ENCODE assay signal across 15 mouse cellular contexts in genomic region chr1:37097382-37098093, GRCm38 (mm10).
DNase-seq lines count a peak whose midpoint lies in the region; ATAC-seq lines count a peak whose summit lies in the region.
"Had no signal": no experiment of that assay in that cellular context is flagged by ENCODE, and none has a peak within 500 bp of the region (broad histone marks: within the 10 kb centered on the region; RNA-seq: fewer than 3 reads in every experiment).

No protein-coding gene starts in this region.

- no peak overlapping the region for H3K4me3 ChIP-seq in neural tube, embryonic 12.5 days
- H3K4me3 ChIP-seq in forebrain, embryonic 16.5 days (replicated peaks; ENCODE audit: low read length) = no peak overlapping the region
- H3K4me3 ChIP-seq in limb, embryonic 11.5 days (ENCODE audit: low read depth, low read length) = no peak overlapping the region
- H3K4me3 ChIP-seq in stomach, embryonic 16.5 days (replicated peaks; ENCODE audit: low read length) = no peak overlapping the region

- no peaks in the 10 kb centered on the region for H3K27me3 ChIP-seq in neural tube, embryonic 12.5 days (replicated peaks)
- no peaks in the 10 kb centered on the region for H3K27me3 ChIP-seq in forebrain, embryonic 16.5 days (replicated peaks; ENCODE audit: control insufficient read depth, insufficient read depth, low read length)
- no peaks in the 10 kb centered on the region for H3K27me3 ChIP-seq in limb, embryonic 11.5 days (ENCODE audit: control insufficient read depth, insufficient read depth, low read length)
- no peaks in the 10 kb centered on the region for H3K27me3 ChIP-seq in stomach, embryonic 16.5 days (ENCODE audit: control insufficient read depth, insufficient read depth, low read length)
- H3K27me3 ChIP-seq: CH12.LX had no signal

- no peak overlapping the region for H3K9ac ChIP-seq in neural tube, embryonic 12.5 days
- H3K9ac ChIP-seq in forebrain, embryonic 16.5 days (replicated peaks; ENCODE audit: low read depth, low read length) = no peak overlapping the region; the same call in 1 of the 2 replicates
- no peak overlapping the region; the same call in 1 of the 2 replicates for H3K9ac ChIP-seq in limb, embryonic 11.5 days (ENCODE audit: low read length)
- no peak overlapping the region for H3K9ac ChIP-seq in stomach, embryonic 16.5 days (ENCODE audit: low read length)

- DNase-seq in neural tube, embryonic 10.5 days (ENCODE audit: extremely low spot score, low spot score) = no peak
- DNase-seq in limb, embryonic 11.5 days (ENCODE audit: low spot score) = peak; percentile 44
- DNase-seq in embryo, embryonic 10 days (ENCODE audit: low spot score) = no peak
- DNase-seq in kidney, adult 9 months = no peak
- no peak for DNase-seq in heart, adult 8-10 months (ENCODE audit: low spot score)
- DNase-seq: cerebellum, adult 8-10 months; heart, postnatal 10 days; lung, adult 2 months; right cerebral cortex, postnatal 14 days; thymus, postnatal 14 days had no signal

- no peak overlapping the region for H3K4me2 ChIP-seq in neural tube, embryonic 12.5 days (replicated peaks)
- H3K4me2 ChIP-seq in forebrain, embryonic 16.5 days (ENCODE audit: low read length) = peak overlapping the region; percentile 33
- peak overlapping the region; percentile 22; the same call in 1 of the 2 replicates for H3K4me2 ChIP-seq in limb, embryonic 11.5 days (ENCODE audit: low read depth, severe bottlenecking)
- H3K4me2 ChIP-seq in stomach, embryonic 16.5 days (ENCODE audit: low read depth, low read length) = no peak overlapping the region

- ATAC-seq in neural tube, embryonic 12.5 days (ENCODE audit: low FRiP score, low read depth) = peak; percentile 68
- ATAC-seq in forebrain, embryonic 16.5 days = peak; percentile 92
- no peak for ATAC-seq in limb, embryonic 11.5 days (ENCODE audit: insufficient number of reproducible peaks, low FRiP score, low TSS enrichment, low read depth)
- ATAC-seq in stomach, embryonic 16.5 days (ENCODE audit: insufficient read depth, low FRiP score) = no peak
- ATAC-seq: activated CD4-positive, CD25-positive, alpha-beta regulatory T cell, adult 4 months had no signal

- H3K9me3 ChIP-seq in neural tube, embryonic 12.5 days = peaks cover 5% of the 10 kb centered on the region; the same call in 1 of the 2 replicates
- 0 out of 2 replicates have a peak, but pooled peaks cover 3% of the 10 kb centered on the region for H3K9me3 ChIP-seq in forebrain, embryonic 16.5 days (ENCODE audit: control insufficient read depth, low read length)
- H3K9me3 ChIP-seq in limb, embryonic 11.5 days (ENCODE audit: control insufficient read depth, low read length) = no peaks in the 10 kb centered on the region
- H3K9me3 ChIP-seq in stomach, embryonic 16.5 days (replicated peaks; ENCODE audit: control insufficient read depth, low read length) = peaks cover 4% of the 10 kb centered on the region; the same call in 1 of the 2 replicates

- no peaks in the 10 kb centered on the region for H3K4me1 ChIP-seq in neural tube, embryonic 12.5 days
- peaks cover 21% of the 10 kb centered on the region for H3K4me1 ChIP-seq in forebrain, embryonic 16.5 days (replicated peaks; ENCODE audit: control insufficient read depth, insufficient read depth, low read length)
- peaks cover 8% of the 10 kb centered on the region for H3K4me1 ChIP-seq in limb, embryonic 11.5 days (ENCODE audit: control insufficient read depth, insufficient read depth, low read length)
- H3K4me1 ChIP-seq in stomach, embryonic 16.5 days (ENCODE audit: control insufficient read depth, insufficient read depth, low read length) = no peaks in the 10 kb centered on the region; the same call in 1 of the 2 replicates

- WGBS in neural tube, embryonic 12.5 days = 67% methylated on average over 17 of the region's 17 CpGs
- WGBS in forebrain, embryonic 16.5 days = 8% methylated on average over 17 of the region's 17 CpGs
- 27% methylated on average over 17 of the region's 17 CpGs for whole genome bisulfite sequencing in limb, embryonic 11.5 days
- 65% methylated on average over 17 of the region's 17 CpGs for WGBS in stomach, embryonic 16.5 days

- H3K27ac ChIP-seq in neural tube, embryonic 12.5 days = no peak overlapping the region
- H3K27ac ChIP-seq in forebrain, embryonic 16.5 days (ENCODE audit: low read length) = peak overlapping the region; percentile 88
- no peak overlapping the region for H3K27ac ChIP-seq in limb, embryonic 11.5 days (replicated peaks; ENCODE audit: low read depth, low read length)
- peak overlapping the region; percentile 44 for H3K27ac ChIP-seq in stomach, embryonic 16.5 days (ENCODE audit: low read length)

- no peaks in the 10 kb centered on the region for H3K36me3 ChIP-seq in neural tube, embryonic 12.5 days
- no peaks in the 10 kb centered on the region for H3K36me3 ChIP-seq in forebrain, embryonic 16.5 days (ENCODE audit: control insufficient read depth, insufficient read depth)
- H3K36me3 ChIP-seq in limb, embryonic 11.5 days (ENCODE audit: control insufficient read depth, insufficient read depth, low read length) = no peaks in the 10 kb centered on the region
- no peaks in the 10 kb centered on the region for H3K36me3 ChIP-seq in stomach, embryonic 16.5 days (ENCODE audit: control insufficient read depth, insufficient read depth, low read length)

Comparison
In these comparisons a context has a peak if more than half of its experiments do, and no peak if none do; other contexts are left out.
1. ATAC-seq: peak in neural tube, embryonic 12.5 days (single experiment) and forebrain, embryonic 16.5 days (single experiment); none in limb, embryonic 11.5 days (single experiment) and stomach, embryonic 16.5 days (single experiment).
2. H3K27ac ChIP-seq: peak in forebrain, embryonic 16.5 days (single experiment) and stomach, embryonic 16.5 days (single experiment); none in neural tube, embryonic 12.5 days (single experiment) and limb, embryonic 11.5 days (single experiment).
3. H3K4me2 ChIP-seq: peak in forebrain, embryonic 16.5 days (single experiment) and limb, embryonic 11.5 days (single experiment); none in neural tube, embryonic 12.5 days (single experiment) and stomach, embryonic 16.5 days (single experiment).